Mouse (Mus musculus) lung, adult 18-20 months (tissue): ENCODE results near the gene Mettl16.

Experiments
- DNase-seq, 2 experiments: peaks; one replicate each; pipeline ENCODE4 v3.0.0; 2022; ENCODE audit warnings: mixed read lengths in 2 of 2

Mettl16 gene

DNA sequence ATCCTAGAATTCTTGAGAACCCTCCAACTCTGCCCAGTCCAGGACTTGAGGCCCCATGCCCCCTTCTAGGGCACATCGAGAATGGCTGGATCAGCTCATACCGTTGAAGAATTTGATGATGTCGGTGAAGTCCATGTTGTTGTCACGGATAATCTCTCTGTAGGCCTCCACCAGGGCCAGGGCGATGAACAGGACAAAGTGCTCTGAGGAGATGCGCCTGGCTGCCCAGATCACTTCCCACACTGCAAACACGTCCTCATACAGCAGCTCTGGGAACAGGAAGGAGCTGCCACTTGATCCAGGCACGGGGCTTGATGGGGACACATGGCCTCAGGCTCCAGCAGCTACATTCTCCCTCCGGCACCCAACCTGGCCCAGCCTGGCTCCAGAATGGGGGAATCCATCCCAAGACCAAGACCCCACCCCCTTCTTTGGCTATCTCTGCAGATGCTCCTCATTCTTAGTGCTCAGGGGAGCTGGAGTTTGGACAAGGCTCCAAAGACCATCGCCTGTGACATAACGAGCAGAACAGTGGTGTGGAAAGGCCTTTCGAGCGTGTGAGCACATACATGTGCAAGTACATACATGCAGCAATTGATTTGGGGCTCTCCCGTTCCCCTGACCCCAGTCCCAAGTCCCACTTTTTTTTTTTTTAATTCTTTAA lies 80.5 kb downstream of the Mettl16 start:
- DNase-seq = no peak

DNA sequence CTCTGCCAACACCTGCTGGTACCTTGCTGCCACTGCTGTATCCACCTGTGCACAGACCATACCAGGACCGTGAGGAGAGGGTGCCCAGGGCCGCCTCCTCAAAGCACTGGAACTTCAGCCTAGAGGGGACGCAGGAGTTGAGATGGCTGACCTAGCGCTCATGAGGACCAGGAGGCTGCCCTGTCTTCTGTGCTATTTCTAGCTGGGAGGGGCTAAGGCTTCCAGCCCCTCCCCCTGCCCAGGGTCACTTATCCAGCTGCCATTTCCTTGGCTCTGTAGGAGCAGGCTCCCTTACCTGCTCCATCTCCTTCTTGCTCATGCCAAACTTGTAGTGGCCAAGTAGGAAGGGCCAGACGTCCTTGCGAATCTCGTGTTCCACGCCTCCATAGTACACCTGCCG lies 87.1 kb downstream of the Mettl16 start:
- no peak for DNase-seq

DNA sequence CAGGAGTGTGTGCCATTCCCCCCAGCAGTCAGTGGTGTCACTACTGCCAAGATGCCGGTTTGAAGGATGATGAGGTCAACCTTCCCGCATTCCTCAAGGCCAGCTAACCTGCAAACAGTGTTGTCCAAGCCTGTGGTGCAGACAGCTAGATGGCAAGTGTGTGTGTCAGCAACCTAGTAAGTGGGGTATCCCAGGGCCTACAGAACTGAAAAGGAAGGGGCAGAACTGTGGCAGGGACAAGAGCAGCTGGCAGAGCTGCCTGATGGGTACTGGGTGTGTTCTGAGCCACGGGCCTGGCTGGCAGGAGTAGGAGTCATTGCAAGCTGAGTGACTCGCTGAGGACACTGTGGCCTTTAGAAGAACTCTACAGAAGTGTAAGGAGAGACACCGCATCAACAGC lies 91.5 kb downstream of the Mettl16 start:
- no peak for DNase-seq

DNA sequence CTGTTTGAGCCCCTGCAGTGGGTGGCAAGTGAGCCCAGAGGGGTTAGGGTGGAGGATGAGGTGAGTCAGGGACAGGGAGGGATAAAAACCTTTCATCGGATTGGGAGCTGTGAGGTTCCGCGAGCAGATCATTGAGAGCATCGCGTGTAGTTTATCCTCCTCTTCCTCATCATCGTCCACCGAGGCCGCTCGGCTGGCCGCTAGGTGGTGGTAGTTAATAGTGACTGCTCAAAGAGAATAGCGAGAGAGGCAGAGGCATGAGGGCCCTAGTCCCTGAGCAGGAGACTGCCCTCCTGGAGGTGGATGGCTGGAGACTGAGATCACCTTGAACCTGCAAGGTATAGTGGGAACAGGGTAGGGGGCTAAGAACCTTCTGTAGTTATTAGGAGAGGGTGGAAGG lies 92.8 kb downstream of the Mettl16 start:
- peak in 1 of 2 experiments; percentile 55 for DNase-seq

DNA sequence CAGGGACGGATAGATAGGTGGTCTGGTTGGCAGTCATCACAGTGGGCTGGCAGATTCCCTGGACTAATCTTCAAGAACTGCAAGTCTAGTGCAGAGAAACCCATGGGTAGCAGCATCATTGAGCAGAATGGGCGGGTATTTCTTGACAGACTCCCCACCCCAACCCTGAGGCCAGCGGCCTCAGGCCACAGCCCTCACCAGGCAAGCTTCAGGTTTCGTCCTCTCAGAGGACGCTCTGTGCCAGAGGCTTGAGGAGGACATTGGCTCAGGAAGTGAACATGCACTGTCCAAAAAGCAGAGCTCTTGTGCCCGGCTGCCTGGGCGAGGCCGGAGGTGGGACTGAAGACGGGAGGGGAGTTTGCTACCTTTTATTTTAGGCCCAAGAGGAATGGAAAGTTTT lies 93.8 kb downstream of the Mettl16 start:
- no peak for DNase-seq

DNA sequence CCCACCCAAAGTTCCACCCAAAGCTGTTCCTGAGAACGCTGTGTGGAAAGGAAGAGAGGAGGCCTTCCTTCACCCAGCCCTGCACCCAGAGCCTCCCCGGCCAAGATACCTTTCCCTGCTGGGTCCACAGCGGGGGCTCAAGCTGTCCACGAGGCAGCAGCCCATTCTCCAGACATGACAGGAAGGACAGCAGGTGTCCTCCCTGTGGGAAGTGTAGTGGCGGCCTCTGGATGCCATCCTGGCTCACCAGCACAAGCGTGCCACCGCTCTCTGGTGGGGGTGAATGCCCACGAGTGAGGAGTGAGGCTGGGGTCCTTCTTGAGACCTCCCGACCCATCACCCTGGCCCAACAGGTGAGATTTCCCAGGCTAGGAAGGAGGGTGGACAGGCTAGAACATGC lies 94.6 kb downstream of the Mettl16 start:
- no peak for DNase-seq

DNA sequence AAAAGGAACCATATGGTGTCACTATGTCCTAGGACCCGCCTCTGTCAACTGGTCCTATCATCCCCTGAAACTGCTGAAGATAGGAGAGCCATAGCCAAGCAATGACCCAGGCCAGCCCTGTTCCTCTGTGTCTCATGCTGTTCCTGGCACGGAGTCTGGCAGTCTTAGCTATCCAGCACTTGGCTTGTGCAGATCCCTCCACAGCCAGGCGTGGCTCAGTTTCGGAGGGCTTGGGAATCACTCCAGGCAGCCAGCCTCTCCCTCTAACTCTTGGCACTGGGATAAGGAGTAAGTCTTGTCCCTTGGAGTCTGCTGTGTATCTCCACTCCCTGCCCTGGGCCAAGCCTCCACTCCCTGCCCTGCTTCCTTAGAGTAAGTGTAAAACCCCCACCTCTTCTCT lies 96.0 kb downstream of the Mettl16 start:
- peak; percentile 76 to 77 for DNase-seq

DNA sequence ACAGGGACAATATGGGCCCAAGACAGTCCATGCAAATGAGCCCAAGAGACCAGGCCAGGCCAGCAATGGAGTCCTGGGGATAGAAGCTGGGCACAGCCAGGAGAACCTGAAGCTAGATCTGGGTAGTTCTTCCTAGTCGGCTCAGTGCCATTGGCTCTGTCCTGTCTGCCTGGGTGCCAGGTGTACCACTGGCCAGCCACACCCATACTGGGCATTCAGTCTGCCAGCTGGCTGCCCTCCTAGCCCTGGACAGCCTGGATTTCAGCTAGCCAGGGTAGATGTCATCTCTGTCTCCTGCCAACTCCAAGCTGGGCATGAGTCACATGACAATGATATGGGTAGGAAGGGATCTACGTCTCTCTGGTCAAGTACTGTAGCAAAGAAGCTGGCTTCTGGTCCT lies 96.6 kb downstream of the Mettl16 start:
- DNase-seq = peak; percentile 63 to 71

DNA sequence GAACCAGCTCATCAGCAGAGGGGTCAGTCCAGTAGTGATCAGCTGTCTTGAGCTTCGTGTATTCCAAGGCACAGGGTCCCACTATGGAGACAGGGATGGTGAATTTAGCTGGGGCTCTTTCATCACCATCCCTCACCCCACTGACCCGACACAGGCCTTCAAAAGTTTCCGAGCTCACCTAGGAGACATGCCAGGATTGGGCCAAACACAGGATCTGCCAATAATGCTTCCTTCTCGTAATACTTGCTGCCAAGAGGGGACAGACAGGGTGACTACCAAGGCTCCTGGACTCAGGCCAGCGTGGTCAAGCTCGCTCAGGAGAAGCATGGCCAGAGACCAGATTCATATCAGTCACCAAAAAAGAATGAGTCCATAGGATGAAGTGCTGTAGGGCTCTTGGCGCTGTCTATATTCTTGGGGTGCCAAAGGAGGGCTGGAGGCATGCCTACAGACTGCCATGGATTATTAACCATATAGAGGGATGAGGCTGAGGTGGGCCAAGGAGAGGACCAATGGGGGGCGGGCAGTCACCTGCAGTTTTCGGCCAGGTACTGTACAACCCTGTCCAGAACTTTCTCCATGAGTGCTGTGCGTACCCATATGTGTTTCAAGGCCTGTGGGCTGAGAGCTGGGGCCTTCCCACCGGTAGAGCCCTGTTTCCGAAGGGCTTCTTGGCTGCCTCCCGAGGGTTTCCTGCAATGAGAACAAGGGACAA lies 97.6 kb downstream of the Mettl16 start:
- no peak for DNase-seq

DNA sequence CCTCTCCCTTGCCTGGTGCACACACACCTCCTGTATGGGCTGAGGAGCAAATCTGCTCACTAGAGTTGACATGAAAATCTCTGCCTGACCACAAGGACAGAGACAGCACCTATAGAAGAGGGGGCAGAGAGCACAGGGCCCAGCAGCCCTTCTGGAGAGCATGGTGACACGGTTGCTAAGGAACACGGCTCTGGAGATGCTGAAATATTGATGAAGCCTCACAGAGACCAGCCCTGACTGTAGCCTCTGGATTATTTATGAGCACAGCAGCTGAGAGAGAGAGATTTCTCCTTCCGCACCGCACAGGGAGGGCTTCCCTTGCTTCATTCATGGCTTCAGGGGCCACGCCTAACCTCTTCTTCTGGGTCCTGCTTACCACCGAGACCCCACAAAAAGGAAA lies 99.0 kb downstream of the Mettl16 start:
- DNase-seq = no peak

DNA sequence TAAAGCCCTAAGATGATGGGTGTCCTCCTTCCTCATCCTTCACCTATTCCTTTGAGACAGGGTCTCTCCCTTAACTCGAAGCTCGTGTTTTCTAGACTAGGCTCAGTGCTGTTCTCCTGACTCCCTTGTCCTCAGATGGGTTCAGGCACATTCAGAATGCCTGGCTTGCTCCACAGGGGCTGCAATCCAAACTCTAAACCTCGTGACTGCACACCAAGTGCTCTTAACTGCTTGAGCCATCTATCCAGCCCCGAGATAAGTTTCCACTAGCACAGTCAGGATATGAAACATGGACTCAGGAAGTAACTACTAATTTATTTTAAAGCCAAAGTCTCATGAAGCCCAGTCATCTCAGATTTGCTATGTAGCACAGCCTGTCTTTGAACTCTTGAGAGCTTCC lies 99.9 kb downstream of the Mettl16 start:
- peak; percentile 66 to 74 for DNase-seq

DNA sequence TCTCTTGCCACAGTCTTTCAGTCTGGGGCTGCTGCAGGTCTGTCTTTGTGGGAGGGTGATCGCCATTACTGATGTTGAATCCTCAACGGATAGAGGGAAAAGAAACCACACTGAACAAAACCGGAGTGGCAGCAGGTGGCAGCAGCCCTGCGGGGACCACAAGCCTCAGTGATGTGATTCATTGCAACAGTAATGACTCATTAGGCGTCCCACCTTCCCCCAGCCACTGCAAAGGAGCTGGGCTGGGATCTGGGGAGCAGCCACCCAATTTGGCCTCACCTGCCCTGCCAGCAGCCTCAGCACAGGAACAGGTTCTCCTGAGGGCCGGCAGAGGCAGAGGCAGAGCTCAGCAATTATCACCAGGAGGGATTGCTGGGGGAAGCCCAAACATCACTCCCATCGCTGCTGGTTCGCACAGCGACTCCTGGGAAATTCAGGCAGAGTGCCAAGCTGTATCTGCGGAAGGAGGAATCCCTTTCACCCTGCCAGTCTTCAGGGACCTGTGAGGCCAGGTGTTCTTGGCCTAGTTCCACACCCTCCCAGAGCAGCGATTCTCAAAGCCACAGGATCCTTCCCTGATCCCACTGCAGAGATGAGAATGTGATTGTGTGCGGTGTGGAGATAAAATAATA lies 100.5 kb downstream of the Mettl16 start:
- DNase-seq = peak; percentile 28 to 57

DNA sequence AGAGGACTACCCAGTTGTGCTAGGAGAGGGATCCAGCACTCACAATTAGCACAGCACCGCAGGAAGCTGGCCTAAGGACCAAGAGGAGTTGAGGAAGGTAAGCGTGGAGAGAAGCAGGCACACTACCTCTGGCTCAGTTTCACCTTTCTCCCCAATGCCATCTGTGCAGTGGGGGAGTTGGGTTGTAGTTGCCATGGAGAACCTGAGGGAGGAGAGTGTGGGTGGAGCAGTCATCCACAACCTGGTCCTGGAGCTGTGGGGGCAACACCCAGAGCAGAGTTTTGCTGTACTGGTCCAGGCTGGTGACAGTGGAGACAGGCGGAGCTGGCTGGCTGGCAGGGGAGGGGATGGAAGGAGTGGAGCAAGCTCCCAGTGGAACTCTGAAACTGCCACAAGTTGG lies 104.0 kb downstream of the Mettl16 start:
- DNase-seq = no peak

DNA sequence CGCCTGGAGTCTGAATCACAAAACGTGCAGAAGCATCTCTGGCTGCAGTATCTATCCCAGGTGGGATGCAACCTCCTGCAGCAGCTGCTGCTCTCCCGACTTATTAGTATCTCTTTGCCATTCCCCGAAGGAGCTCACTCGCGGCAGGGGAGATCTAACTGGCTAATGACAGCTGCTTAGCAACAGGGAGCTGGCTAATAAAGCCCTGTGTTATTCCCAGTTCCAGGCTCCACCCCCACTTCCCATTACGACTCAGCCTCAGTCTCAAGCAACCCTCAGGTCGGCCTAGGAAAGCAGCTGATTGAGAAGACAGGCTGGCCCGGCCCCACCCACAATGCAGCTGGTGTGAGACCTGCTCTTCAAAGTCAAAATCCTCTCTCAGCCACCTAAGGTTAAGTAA lies 106.2 kb downstream of the Mettl16 start:
- peak; percentile 61 to 74 for DNase-seq
